Mouse (Mus musculus) spleen, adult 2 months (tissue): ENCODE results near the gene Sv2a.

Experiments used
- CTCF ChIP-seq: fragments of 200-500 bp; IDR thresholded peaks from 2 replicates; pipeline ENCODE4 v1.5.1; 2011; ENCODE audit warnings: mild to moderate bottlenecking, inconsistent platforms; ENCODE audit not compliant: insufficient read depth, insufficient read length, insufficient replicate concordance; ENCODE audit errors: extremely low read depth
- POLR2A ChIP-seq: fragments of 200-500 bp; IDR thresholded peaks from 2 replicates; pipeline ENCODE4 v1.6.1; 2011; ENCODE audit warnings: low read depth, low read length, inconsistent platforms

- TF ChIP-seq CTCF: no peak
- TF ChIP-seq POLR2A: peak; percentile 18
Observed at GRCm38 (mm10) chr3:96219661-96220130, 38.7 kb downstream of the Sv2a start, which contains the start of the genes Bola1 and Hist2h2ab.
